Mouse (Mus musculus) forebrain, postnatal 0 days (tissue): ENCODE data around the gene Ankrd13d. TPM values are rescaled to one million over a fixed set of nuclear protein-coding genes. Genes with fewer than 3 reads are reported as not detected.

Source experiments
- ATAC-seq: fragments of 200-750 bp; cut with Nextera tagmentation; 2 replicates; pipeline ENCODE4 v1.8.0; 2017; ENCODE audit warnings: mild to moderate bottlenecking, moderate library complexity
- DNase-seq: peaks from one replicate; pipeline ENCODE4 v3.0.0-alpha.2; 2015
- H3K27ac ChIP-seq: fragments of 300-500 bp; sonication (generic); 2 replicates; pipeline ENCODE4 v1.5.1; 2014; ENCODE audit warnings: low read depth, mild to moderate bottlenecking, antibody characterized with exemption, low read length, moderate library complexity, mixed read lengths
- H3K27me3 ChIP-seq: fragments of 300-500 bp; sonication (generic); 2 replicates; pipeline ENCODE4 v1.6.1; 2014; ENCODE audit warnings: mild to moderate bottlenecking, low read length, mixed read lengths; ENCODE audit not compliant: insufficient read depth
- H3K36me3 ChIP-seq: fragments of 300-500 bp; sonication (generic); 2 replicates; pipeline ENCODE4 v1.6.1; 2014; ENCODE audit warnings: mild to moderate bottlenecking, moderate library complexity; ENCODE audit not compliant: insufficient read depth
- H3K4me1 ChIP-seq: fragments of 300-500 bp; sonication (generic); 2 replicates; pipeline ENCODE4 v1.6.1; 2014; ENCODE audit warnings: antibody characterized with exemption; ENCODE audit not compliant: insufficient read depth
- H3K4me2 ChIP-seq: fragments of 300-500 bp; sonication (generic); 2 replicates; pipeline ENCODE4 v1.6.1; 2014; ENCODE audit warnings: low read depth, mild to moderate bottlenecking, moderate library complexity
- H3K4me3 ChIP-seq: fragments of 300-500 bp; sonication (generic); 2 replicates; pipeline ENCODE4 v1.5.1; 2014; ENCODE audit warnings: low read depth, low read length, mixed read lengths
- H3K9ac ChIP-seq: fragments of 300-500 bp; sonication (generic); 2 replicates; pipeline ENCODE4 v1.6.1; 2014; ENCODE audit warnings: mild to moderate bottlenecking
- H3K9me3 ChIP-seq: fragments of 300-500 bp; sonication (generic); 2 replicates; pipeline ENCODE4 v1.6.1; 2016; ENCODE audit warnings: low read length
- CTCF ChIP-seq: sonication (generic); IDR thresholded peaks from 2 replicates; pipeline ENCODE4 v1.5.1; 2016; ENCODE audit warnings: antibody characterized with exemption, control low read depth, low read depth
- WGBS: fragments of 180-500 bp; shearing (Covaris S2); extraction: QIAGEN DNeasy Blood & Tissue Kit; methylation state at CpG from one replicate; pipeline ENCODE4 v1.1.7; 2014; 5-methylcytosine and 5-hydroxymethylcytosine counted together
- polyA plus RNA-seq: library from polyadenylated mRNA; unstranded; fragments of >200 nt; fragmentation: Nextera tagmentation; extraction: Ambion mirVana; gene quantifications from 2 replicates; pipeline ENCODE4 v1.2.1, GENCODE M21; 2015
- total RNA-seq: library from RNA; depleted of rRNA; stranded (reverse); fragments of >200 nt; gene quantifications from 2 replicates; pipeline ENCODE4 v1.2.3, GENCODE M21; 2014

The Ankrd13d gene
- total and polyA plus RNA-seq, 2 experiments from 2014 or later, result 55.2 to 87.3 TPM

- ATAC-seq, result peak; percentile 77
- WGBS, result under 1% methylated on average over 39 of the region's 46 CpGs
- DNase-seq, result peak; percentile 82
These were observed 23.2 kb upstream of the Ankrd13d start, which contains the start of gene Grk2 for GRCm38 (mm10) chr19:4306190-4306577. TSS of gene Grk2 (minus strand) at chr19:4306222.

GRCm38 (mm10) chr19:4305491-4306189 is 22.7 kb upstream of the Ankrd13d start:
- peak overlapping the region; percentile 66 for H3K4me3 ChIP-seq
- H3K27ac ChIP-seq, result peak overlapping the region; percentile 81
- no peak for TF ChIP-seq CTCF
- H3K36me3 ChIP-seq, result no peaks in the 10 kb centered on the region
- H3K4me1 ChIP-seq, result peaks cover 42% of the 10 kb centered on the region
- ATAC-seq (peak; percentile 66), DNase-seq (peak; percentile 63)
- no peaks in the 10 kb centered on the region for H3K9me3 ChIP-seq
- no peaks in the 10 kb centered on the region for H3K27me3 ChIP-seq
- WGBS, result under 1% methylated on average over 49 of the region's 68 CpGs
- peak overlapping the region; percentile 93 for H3K9ac ChIP-seq
- peak overlapping the region; percentile 92 for H3K4me2 ChIP-seq

More at GRCm38 (mm10) chr19:4306190-4306577, 23.2 kb upstream of the Ankrd13d start, which contains the start of gene Grk2:
- H3K36me3 ChIP-seq, result no peaks in the 10 kb centered on the region
- H3K4me1 ChIP-seq, result peaks cover 42% of the 10 kb centered on the region
- H3K4me3 ChIP-seq, result peak within 1 kb of the TSS; percentile 66
- H3K9ac ChIP-seq, result peak within 1 kb of the TSS; percentile 93
- no peaks in the 10 kb centered on the region for H3K27me3 ChIP-seq
- peak; percentile 80 for TF ChIP-seq CTCF
- H3K4me2 ChIP-seq, result peak within 1 kb of the TSS; percentile 92
- peak within 1 kb of the TSS; percentile 81 for H3K27ac ChIP-seq
- H3K9me3 ChIP-seq, result no peaks in the 10 kb centered on the region

GRCm38 (mm10) chr19:4304871-4305321 is 22.0 kb upstream of the Ankrd13d start:
- Histone ChIP-seq H3K9me3 (no peaks in the 10 kb centered on the region), H3K4me2 (peak overlapping the region; percentile 92), H3K36me3 (no peaks in the 10 kb centered on the region), H3K9ac (peak overlapping the region; percentile 93; the same call in 1 of the 2 replicates), H3K27me3 (no peaks in the 10 kb centered on the region), H3K4me3 (peak overlapping the region; percentile 66), H3K4me1 (peaks cover 42% of the 10 kb centered on the region), H3K27ac (no peak overlapping the region)
- 53% methylated on average over 4 of the region's 4 CpGs for WGBS
- ATAC-seq (no peak), DNase-seq (no peak)
- no peak for TF ChIP-seq CTCF

DNA sequence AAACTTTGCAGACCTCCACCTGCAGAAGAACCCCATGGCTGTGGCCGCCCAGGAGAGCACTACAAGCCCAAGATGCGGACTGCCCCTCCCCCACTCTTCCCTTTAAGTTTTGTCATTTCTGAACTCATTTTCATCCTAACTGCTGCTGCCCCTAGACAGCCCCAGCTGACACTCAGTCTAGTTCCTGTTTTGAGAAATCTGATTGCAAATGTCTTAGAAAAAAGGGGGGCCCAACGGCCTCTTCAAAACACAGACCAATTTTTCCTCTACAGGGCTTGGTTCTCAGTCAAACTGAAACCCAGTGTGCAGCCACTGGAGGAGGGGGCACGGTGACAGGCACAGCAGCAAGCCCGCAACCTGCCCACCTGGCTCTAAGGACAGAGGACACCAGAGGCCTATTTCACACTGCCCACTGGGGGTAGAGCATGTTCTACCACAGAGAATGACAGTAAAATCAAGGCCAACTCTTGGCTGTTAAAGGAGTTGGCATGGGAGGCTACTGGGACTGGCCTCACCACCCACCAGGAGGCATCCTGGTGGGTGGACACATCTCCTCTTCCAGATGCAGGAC is 21.4 kb upstream of the Ankrd13d start:
- WGBS, result 68% methylated on average over 5 of the region's 5 CpGs
- no peaks in the 10 kb centered on the region for H3K9me3 ChIP-seq
- H3K27me3 ChIP-seq, result no peaks in the 10 kb centered on the region
- peak overlapping the region; percentile 6; the same call in 1 of the 2 replicates for H3K9ac ChIP-seq
- H3K36me3 ChIP-seq, result no peaks in the 10 kb centered on the region
- peak overlapping the region; percentile 92 for H3K4me2 ChIP-seq
- DNase-seq (no peak), ATAC-seq (no peak)
- peak overlapping the region; percentile 15; the same call in 1 of the 2 replicates for H3K27ac ChIP-seq
- H3K4me1 ChIP-seq, result peaks cover 42% of the 10 kb centered on the region
- peak overlapping the region; percentile 66; the same call in 1 of the 2 replicates for H3K4me3 ChIP-seq
- TF ChIP-seq CTCF, result no peak

DNA sequence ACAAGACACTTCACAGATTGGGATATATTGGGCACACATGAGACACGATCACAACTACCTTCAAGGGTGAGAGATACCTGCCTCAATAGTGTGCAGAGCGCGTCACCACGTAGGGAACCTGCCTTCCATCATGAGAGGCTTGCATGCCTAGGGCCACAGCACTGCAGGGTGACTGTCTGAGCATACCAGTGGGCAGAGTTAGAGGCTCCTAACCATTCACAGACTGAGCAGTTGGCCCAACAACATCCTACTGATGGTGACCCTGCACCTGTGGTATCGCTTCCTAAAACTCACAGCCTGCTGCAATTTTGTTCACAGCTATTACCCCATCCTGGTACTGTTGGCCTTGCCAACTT is 20.7 kb upstream of the Ankrd13d start:
- Histone ChIP-seq H3K4me3 (peak overlapping the region; percentile 5; the same call in 1 of the 2 replicates), H3K9ac (no peak overlapping the region), H3K9me3 (no peaks in the 10 kb centered on the region), H3K4me1 (peaks cover 42% of the 10 kb centered on the region), H3K4me2 (no peak overlapping the region), H3K27ac (no peak overlapping the region), H3K36me3 (no peaks in the 10 kb centered on the region), H3K27me3 (no peaks in the 10 kb centered on the region)
- TF ChIP-seq CTCF, result no peak
- DNase-seq (no peak), ATAC-seq (no peak)
- 84% methylated on average over 5 of the region's 5 CpGs for WGBS

- peak; percentile 20; the same call in 1 of the 2 replicates for ATAC-seq
These were observed 20.2 kb upstream of the Ankrd13d start for GRCm38 (mm10) chr19:4302936-4303639.

More at GRCm38 (mm10) chr19:4302936-4303639, 20.2 kb upstream of the Ankrd13d start:
- no peak for TF ChIP-seq CTCF
- H3K9me3 ChIP-seq, result no peaks in the 10 kb centered on the region
- peaks cover 42% of the 10 kb centered on the region for H3K4me1 ChIP-seq
- peak overlapping the region; percentile 68 for H3K27ac ChIP-seq
- no peaks in the 10 kb centered on the region for H3K36me3 ChIP-seq
- H3K27me3 ChIP-seq, result no peaks in the 10 kb centered on the region
- 0 out of 2 replicates have a peak overlapping the region, but pooled peaks have one; percentile 18 for H3K9ac ChIP-seq
- DNase-seq, result peak; percentile 66
- H3K4me3 ChIP-seq, result no peak overlapping the region
- peak overlapping the region; percentile 36 for H3K4me2 ChIP-seq
- 52% methylated on average over 7 of the region's 7 CpGs for whole genome bisulfite sequencing
